Mouse (Mus musculus): Measurements from ENCODE around the gene Ccnjl. TPM values are rescaled to one million over a fixed set of nuclear protein-coding genes. Genes with fewer than 3 reads are reported as not detected.

Ccnjl gene
- polyA plus RNA-seq, 1 experiment from 2014 or later: 13.5 TPM

DNA sequence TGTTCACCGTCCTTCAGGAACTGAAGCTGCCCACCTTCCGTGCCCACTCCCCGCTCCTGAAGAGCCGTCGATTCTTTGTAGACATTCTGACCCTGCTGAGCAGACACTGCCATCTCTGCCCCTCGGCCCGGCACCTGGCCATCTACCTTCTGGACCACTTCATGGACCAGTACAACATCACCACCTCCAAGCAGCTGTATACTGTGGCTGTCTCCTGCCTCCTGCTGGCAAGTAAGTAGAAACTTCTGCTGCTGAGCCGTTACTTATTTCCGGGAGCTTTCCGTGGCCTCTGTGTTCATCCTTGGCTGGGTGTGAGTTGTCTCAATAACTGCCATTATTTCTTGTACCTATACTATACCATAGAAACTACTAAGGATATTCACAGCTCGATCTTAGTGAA lies 28.0 kb downstream of the Ccnjl start:
- WGBS: 88% methylated on average over 11 of the region's 11 CpGs
- H3K4me2 ChIP-seq (replicated peaks): no peak overlapping the region
- no peaks in the 10 kb centered on the region for H3K9me3 ChIP-seq
- H3K4me1 ChIP-seq: peaks cover 4% of the 10 kb centered on the region; the same call in 1 of the 2 replicates
- H3K36me3 ChIP-seq: peaks cover 7% of the 10 kb centered on the region
- no peak overlapping the region for H3K4me3 ChIP-seq
- no peak overlapping the region for H3K27ac ChIP-seq (replicated peaks)
- ATAC-seq (replicated peaks): no peak
- H3K9ac ChIP-seq (replicated peaks): no peak overlapping the region
- H3K27me3 ChIP-seq: no peaks in the 10 kb centered on the region

DNA sequence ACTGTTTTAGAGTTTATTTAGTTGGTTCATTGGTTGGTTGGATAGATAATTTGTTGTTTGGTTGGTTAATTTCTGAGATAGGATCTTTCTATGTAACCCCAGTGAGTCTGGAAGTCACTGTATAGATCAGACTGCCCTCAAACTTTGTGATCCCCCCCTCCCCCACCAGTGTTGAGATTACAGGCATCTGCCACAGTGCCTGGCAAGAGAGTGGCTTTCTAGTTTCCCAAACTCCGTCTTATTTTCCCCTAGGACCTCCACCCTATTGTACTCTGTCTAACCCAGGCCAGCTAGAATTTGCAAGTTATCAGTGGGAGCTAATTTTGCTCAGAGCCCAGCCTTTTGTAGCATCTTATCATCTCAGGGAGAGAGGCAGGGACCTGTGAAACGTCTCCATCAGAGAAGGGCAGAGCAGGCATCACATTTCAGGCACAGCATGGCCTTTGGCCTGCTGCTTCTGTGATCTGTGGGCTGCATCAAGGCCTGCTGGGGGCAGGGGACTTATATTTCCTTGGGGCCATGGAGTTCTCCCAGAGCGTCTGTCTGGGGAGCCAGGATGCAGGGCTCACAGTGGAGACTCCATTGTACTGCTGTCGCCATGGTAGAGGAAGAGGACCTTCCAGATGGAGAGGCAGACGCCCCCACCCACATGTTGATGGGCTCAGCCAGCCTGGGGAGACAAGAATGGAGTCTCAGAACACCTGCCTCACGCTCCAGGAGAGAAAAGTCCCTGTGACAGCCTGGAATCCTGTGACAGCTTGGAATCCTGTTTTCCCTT lies 31.1 kb downstream of the Ccnjl start:
- no peak overlapping the region for H3K4me2 ChIP-seq (replicated peaks)
- 0 out of 2 replicates have a peak, but pooled peaks have one; percentile 33 for ATAC-seq (replicated peaks)
- no peak overlapping the region for H3K27ac ChIP-seq (replicated peaks)
- H3K9ac ChIP-seq (replicated peaks): no peak overlapping the region
- H3K9me3 ChIP-seq: no peaks in the 10 kb centered on the region
- no peaks in the 10 kb centered on the region for H3K27me3 ChIP-seq
- peaks cover 7% of the 10 kb centered on the region for H3K36me3 ChIP-seq
- no peak overlapping the region for H3K4me3 ChIP-seq
- peaks cover 10% of the 10 kb centered on the region for H3K4me1 ChIP-seq
- 12% methylated on average over 5 of the region's 6 CpGs for WGBS

DNA sequence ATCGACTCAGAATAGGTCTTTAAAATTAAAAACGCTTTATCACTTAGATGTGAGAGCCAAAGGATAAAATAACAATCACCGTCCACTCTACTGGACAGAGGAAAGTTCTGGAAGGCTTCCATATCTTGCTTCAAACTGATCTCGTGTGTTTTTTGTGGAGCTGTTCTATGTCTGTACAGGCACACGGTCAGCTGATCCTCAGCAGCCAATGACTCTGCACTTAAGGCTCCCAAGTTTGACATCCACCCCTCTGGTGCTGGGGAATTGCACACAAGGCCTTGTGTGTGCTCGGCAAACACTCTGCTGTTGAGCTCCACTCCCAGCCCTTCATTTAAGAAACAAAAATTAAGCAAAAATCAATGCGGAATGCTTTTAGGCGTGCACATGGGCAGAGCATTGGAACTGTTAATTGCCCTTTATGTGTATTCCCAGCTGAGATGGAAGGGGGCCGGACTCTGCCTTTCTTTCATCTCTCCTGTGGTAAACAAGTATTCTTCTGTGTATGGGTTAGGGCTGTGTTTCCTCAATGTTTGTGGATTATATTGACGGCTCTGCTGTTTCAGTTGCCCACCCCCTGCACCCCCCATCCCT lies 35.2 kb downstream of the Ccnjl start:
- no peak overlapping the region; the same call in 1 of the 2 replicates for H3K9ac ChIP-seq (replicated peaks)
- peak; percentile 67 for ATAC-seq (replicated peaks)
- H3K27me3 ChIP-seq: no peaks in the 10 kb centered on the region
- H3K36me3 ChIP-seq: no peaks in the 10 kb centered on the region
- H3K27ac ChIP-seq (replicated peaks): peak overlapping the region; percentile 50; the same call in 1 of the 2 replicates
- H3K4me2 ChIP-seq (replicated peaks): no peak overlapping the region
- no peak overlapping the region for H3K4me3 ChIP-seq
- WGBS: 40% methylated on average over 10 of the region's 10 CpGs
- no peaks in the 10 kb centered on the region for H3K9me3 ChIP-seq
- peaks cover 22% of the 10 kb centered on the region for H3K4me1 ChIP-seq

DNA sequence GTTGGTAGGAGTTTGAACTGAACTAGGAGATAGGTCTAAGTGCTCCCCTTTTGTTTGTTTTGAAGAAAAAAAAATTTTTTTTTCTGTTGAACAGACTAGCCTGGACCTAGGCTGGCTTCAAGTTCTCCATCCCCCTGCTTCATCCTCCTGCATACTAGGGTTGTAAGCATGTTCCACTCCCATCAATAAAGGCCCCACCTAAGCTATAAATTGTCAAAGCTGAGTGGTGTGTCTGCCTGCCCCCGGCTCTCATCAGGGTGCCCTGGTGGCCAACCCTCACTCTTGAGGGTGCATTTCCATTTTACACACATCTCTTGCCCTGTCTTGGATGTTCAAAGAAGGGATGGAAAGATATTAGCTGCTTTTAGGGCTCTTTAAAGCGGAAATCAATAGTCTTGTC lies 36.8 kb downstream of the Ccnjl start:
- ATAC-seq (replicated peaks): no peak
- 38% methylated on average over 2 of the region's 2 CpGs for WGBS
- H3K27me3 ChIP-seq: no peaks in the 10 kb centered on the region
- H3K9ac ChIP-seq (replicated peaks): no peak overlapping the region
- H3K36me3 ChIP-seq: no peaks in the 10 kb centered on the region
- H3K9me3 ChIP-seq: no peaks in the 10 kb centered on the region
- no peak overlapping the region for H3K4me3 ChIP-seq
- no peak overlapping the region for H3K4me2 ChIP-seq (replicated peaks)
- peaks cover 28% of the 10 kb centered on the region for H3K4me1 ChIP-seq
- no peak overlapping the region for H3K27ac ChIP-seq (replicated peaks)

DNA sequence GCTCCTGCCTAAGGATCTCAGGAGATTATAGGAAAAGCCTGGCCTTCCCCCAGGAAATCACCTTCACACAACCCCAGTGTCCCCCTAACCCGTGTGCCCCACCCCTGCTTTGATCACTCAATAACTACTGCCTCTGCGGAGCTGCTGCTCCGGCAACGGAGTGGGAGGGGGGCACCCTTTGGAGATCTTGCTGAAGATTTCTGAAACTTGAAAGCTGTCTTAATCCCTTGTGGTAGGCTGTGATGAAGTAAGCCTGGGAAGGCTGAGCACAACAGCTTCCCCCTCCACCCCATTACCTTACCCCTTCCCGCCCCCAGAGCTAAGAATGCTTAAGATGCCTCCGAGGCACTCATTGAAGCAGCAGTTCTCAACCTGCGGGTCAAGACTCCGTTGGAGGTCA lies 37.3 kb downstream of the Ccnjl start:
- 12% methylated on average over 8 of the region's 8 CpGs for WGBS
- Histone ChIP-seq H3K4me3 (no peak overlapping the region), H3K36me3 (no peaks in the 10 kb centered on the region), H3K27ac (replicated peaks) (no peak overlapping the region), H3K4me2 (replicated peaks) (no peak overlapping the region), H3K27me3 (no peaks in the 10 kb centered on the region), H3K4me1 (peaks cover 28% of the 10 kb centered on the region), H3K9me3 (no peaks in the 10 kb centered on the region), H3K9ac (replicated peaks) (no peak overlapping the region)
- ATAC-seq (replicated peaks): no peak

DNA sequence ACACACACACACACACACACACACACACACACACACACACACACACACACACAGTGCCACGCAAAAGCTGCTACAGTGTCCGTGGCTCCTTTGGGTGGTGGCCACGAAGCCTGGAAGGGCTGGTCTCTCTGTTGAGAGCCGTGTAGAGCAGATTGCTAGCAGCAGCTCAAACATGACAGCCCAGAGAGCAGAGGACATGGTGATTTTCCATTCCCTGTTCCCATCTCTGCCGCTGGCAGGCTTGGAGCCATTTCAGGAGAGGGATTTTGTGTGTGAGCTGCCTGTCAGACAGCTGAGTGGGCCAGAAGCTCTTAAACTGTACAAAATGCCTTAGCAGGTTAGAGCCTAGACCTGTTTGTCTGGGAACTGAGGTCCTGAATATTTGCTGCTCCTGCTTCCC lies 38.1 kb downstream of the Ccnjl start:
- Histone ChIP-seq H3K4me3 (no peak overlapping the region), H3K9ac (replicated peaks) (no peak overlapping the region), H3K9me3 (no peaks in the 10 kb centered on the region), H3K4me2 (replicated peaks) (no peak overlapping the region), H3K36me3 (no peaks in the 10 kb centered on the region), H3K27ac (replicated peaks) (no peak overlapping the region), H3K4me1 (peaks cover 28% of the 10 kb centered on the region), H3K27me3 (no peaks in the 10 kb centered on the region)
- 58% methylated on average over 5 of the region's 5 CpGs for WGBS
- no peak for ATAC-seq (replicated peaks)

DNA sequence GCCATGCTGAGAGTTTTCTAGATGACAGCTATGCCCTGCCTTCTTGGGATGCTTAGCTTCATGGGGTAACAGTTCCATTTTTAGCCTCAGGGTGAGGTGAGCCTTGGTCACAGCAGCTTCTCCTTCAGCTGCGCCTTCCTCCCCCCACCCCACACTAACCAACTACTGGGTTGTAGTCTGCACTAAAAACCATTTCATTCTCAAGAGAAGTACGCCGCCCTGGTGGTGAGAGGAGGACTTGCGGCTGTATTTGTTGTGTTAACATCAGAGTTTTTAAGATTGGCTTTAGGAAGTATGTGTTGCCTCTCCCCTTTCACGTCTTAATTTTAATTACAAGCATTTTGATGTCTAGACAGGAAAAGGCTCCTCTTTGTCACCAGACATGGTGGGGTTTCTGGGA lies 39.7 kb downstream of the Ccnjl start:
- Histone ChIP-seq H3K4me3 (no peak overlapping the region), H3K4me1 (peaks cover 28% of the 10 kb centered on the region), H3K4me2 (replicated peaks) (no peak overlapping the region), H3K27ac (replicated peaks) (no peak overlapping the region), H3K9ac (replicated peaks) (no peak overlapping the region), H3K9me3 (no peaks in the 10 kb centered on the region), H3K27me3 (no peaks in the 10 kb centered on the region), H3K36me3 (no peaks in the 10 kb centered on the region)
- no peak for ATAC-seq (replicated peaks)
- 65% methylated on average over 5 of the region's 5 CpGs for WGBS

DNA sequence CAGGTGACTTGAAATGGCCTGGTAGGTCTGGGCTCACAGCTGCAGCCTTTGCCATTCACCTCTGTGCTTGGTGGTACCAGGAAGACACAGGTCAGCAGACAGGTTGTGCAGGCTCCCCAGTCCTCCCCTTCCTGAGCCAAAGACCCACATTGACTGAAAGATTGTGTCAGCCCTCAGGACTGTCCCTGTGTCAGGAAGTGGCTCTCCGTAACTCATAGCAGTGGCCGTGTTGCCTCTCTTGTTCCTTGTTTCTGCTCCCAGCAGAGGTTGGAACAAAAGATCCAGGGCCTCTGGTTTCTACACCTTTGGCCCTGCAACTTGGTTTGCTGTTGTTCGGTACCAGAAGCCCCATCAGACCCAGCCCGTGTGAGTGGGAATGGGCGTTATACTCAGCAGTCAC lies 40.6 kb downstream of the Ccnjl start:
- no peak overlapping the region for H3K27ac ChIP-seq (replicated peaks)
- ATAC-seq (replicated peaks): no peak
- 63% methylated on average over 5 of the region's 5 CpGs for WGBS

DNA sequence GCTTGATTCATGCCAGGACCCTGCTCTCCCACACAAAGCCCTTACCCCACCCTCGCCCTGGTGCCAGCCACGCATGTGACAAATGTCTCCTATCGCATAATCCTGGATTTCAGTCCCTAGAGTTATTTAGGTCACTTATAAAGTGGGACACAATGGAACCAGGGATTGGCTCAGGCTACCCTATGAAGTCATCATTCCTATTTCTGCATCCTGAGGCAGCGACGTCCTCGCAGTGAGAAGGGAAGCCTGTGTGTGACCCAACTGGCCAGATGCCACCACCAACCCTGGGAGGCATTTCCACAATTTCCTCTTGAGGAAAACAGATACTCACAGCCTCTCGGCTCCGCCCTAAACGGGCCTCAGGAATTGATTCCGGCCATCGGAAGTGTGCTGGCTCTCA lies 41.0 kb downstream of the Ccnjl start:
- Histone ChIP-seq H3K27ac (replicated peaks) (peak overlapping the region; percentile 24; the same call in 1 of the 2 replicates), H3K4me2 (replicated peaks) (no peak overlapping the region), H3K4me1 (peaks cover 22% of the 10 kb centered on the region), H3K9me3 (no peaks in the 10 kb centered on the region), H3K27me3 (no peaks in the 10 kb centered on the region), H3K9ac (replicated peaks) (no peak overlapping the region), H3K36me3 (no peaks in the 10 kb centered on the region), H3K4me3 (no peak overlapping the region)
- ATAC-seq (replicated peaks): peak; percentile 80
- 46% methylated on average over 11 of the region's 11 CpGs for WGBS

More for the DNA sequence above, 40.6 kb downstream of the Ccnjl start:
- Histone ChIP-seq H3K27me3 (no peaks in the 10 kb centered on the region), H3K4me3 (no peak overlapping the region), H3K4me1 (peaks cover 22% of the 10 kb centered on the region), H3K9ac (replicated peaks) (no peak overlapping the region), H3K4me2 (replicated peaks) (no peak overlapping the region), H3K9me3 (no peaks in the 10 kb centered on the region), H3K36me3 (no peaks in the 10 kb centered on the region)

DNA sequence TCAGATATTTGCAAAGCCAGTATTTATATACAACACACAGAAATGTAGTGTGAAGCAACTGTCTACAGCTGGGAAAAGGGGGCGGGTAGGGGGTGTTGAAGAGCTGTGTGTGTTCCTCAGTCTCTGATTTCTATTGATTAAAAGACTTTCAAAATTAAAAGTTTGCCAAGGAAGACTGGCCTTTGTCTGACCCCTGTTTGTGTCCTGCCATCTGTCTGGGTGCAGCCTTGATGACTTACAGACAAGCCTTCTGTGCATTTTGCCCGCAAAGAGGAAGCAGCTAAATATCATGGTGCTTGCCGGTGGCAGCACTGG lies 46.4 kb downstream of the Ccnjl start:
- ATAC-seq (replicated peaks): no peak
- H3K4me2 ChIP-seq (replicated peaks): no peak overlapping the region
- H3K4me3 ChIP-seq: no peak overlapping the region
- H3K27me3 ChIP-seq: no peaks in the 10 kb centered on the region
- H3K9me3 ChIP-seq: no peaks in the 10 kb centered on the region
- peaks cover 15% of the 10 kb centered on the region for H3K4me1 ChIP-seq
- H3K36me3 ChIP-seq: no peaks in the 10 kb centered on the region
- peak overlapping the region; percentile 77 for H3K27ac ChIP-seq (replicated peaks)
- 8% methylated on average over 3 of the region's 3 CpGs for WGBS
- H3K9ac ChIP-seq (replicated peaks): no peak overlapping the region

DNA sequence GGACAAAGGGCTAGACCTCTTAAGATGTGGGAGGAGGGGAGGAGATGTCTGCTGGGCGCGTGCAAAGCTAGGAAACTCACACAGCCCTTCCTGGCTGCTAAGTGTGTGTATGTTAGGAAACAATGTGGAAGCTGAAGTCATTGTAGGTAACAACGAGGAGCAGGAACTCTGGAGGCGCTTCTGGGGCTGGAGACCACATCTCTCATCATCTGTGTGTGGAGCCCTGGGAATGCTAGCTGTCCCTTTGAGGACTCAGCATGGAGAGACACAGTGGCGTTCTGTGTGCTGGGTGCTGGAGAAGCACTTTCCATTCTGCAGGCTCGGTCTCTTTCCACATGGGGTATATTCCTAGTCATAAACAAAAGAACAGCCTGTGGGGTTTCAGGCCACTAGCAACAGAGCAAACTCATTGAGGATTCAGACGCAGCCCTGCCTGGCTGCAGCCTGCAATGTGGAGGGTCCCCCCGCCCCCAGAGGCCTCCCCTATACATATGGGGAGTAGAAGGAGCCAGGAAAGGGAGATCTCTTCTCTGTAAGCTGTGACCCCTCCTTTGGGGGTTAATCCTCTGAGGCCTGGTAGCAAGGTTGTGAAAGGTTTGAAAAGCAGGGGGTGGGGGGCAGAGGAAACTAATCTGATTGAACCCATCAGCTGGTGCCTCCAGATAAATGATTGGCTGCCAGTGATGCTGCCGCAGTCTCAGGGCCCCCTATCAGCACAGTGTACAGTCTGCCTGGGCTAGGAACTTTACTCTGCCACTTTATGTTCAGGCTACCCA lies 47.0 kb downstream of the Ccnjl start:
- peak; percentile 85 for ATAC-seq (replicated peaks)
- 4% methylated on average over 9 of the region's 9 CpGs for WGBS
- H3K4me1 ChIP-seq: peaks cover 15% of the 10 kb centered on the region
- 0 out of 2 replicates have a peak overlapping the region, but pooled peaks have one; percentile 8 for H3K4me2 ChIP-seq (replicated peaks)
- H3K9me3 ChIP-seq: no peaks in the 10 kb centered on the region
- H3K4me3 ChIP-seq: no peak overlapping the region
- H3K27ac ChIP-seq (replicated peaks): peak overlapping the region; percentile 77
- H3K27me3 ChIP-seq: no peaks in the 10 kb centered on the region
- no peaks in the 10 kb centered on the region for H3K36me3 ChIP-seq
- 0 out of 2 replicates have a peak overlapping the region, but pooled peaks have one; percentile 10 for H3K9ac ChIP-seq (replicated peaks)

All from forebrain, embryonic 15.5 days (tissue).